Mouse (Mus musculus) embryonic fibroblast, embryonic 13.5 days (primary cell): Measurements from ENCODE around the gene Atg13. TPM values are rescaled to one million over a fixed set of nuclear protein-coding genes. Genes with fewer than 3 reads are reported as not detected.

Experiments used
- H3K27ac ChIP-seq: 2 replicates; pipeline ENCODE4 v1.5.1; 2012; ENCODE audit warnings: low read length, control low read depth, inconsistent platforms; ENCODE audit not compliant: insufficient read depth
- H3K4me1 ChIP-seq: 2 replicates; pipeline ENCODE4 v1.6.1; 2011; ENCODE audit warnings: low read length; ENCODE audit not compliant: control insufficient read depth, insufficient read depth
- H3K4me3 ChIP-seq: 2 replicates; pipeline ENCODE4 v1.5.1; 2011; ENCODE audit warnings: mild to moderate bottlenecking, control low read depth, low read length; ENCODE audit not compliant: insufficient read depth
- CTCF ChIP-seq: IDR thresholded peaks from 2 replicates; pipeline ENCODE4 v1.5.1; 2011; ENCODE audit warnings: mild to moderate bottlenecking, control low read depth, low read length, moderate library complexity, borderline replicate concordance; ENCODE audit not compliant: insufficient read depth
- POLR2A ChIP-seq: IDR thresholded peaks from 2 replicates; pipeline ENCODE4 v1.6.1; 2011; ENCODE audit warnings: low read depth, mild to moderate bottlenecking, control low read depth, low read length, moderate library complexity
- polyA plus RNA-seq: library from polyadenylated mRNA; stranded (reverse); fragments of >200 nt; gene quantifications from 2 replicates; pipeline ENCODE4 v1.2.4, GENCODE M21; 2011; ENCODE audit warnings: low read depth; ENCODE audit not compliant: missing spikeins, insufficient read length

Atg13 gene
- polyA plus RNA-seq, 1 experiment = 19.8 TPM

GRCm38 (mm10) chr2:91724716-91725115, 14.3 kb upstream of the Atg13 start:
- no peak for TF ChIP-seq POLR2A
- no peak for TF ChIP-seq CTCF
- Histone ChIP-seq H3K27ac (no peak overlapping the region), H3K4me3 (no peak overlapping the region), H3K4me1 (no peaks in the 10 kb centered on the region)

- Histone ChIP-seq H3K4me1 (no peaks in the 10 kb centered on the region), H3K27ac (no peak overlapping the region), H3K4me3 (no peak overlapping the region)
- TF ChIP-seq CTCF (no peak), POLR2A (no peak)
Observed at GRCm38 (mm10) chr2:91723951-91724350, 13.6 kb upstream of the Atg13 start.

- Histone ChIP-seq H3K4me3 (no peak overlapping the region), H3K27ac (no peak overlapping the region), H3K4me1 (no peaks in the 10 kb centered on the region)
- TF ChIP-seq CTCF (no peak), POLR2A (no peak)
Observed at GRCm38 (mm10) chr2:91723382-91723781, 13.0 kb upstream of the Atg13 start.

- H3K4me1 ChIP-seq = no peaks in the 10 kb centered on the region
- no peak overlapping the region for H3K4me3 ChIP-seq
- no peak overlapping the region for H3K27ac ChIP-seq
- TF ChIP-seq POLR2A = no peak
Observed at GRCm38 (mm10) chr2:91718276-91718675, 7.9 kb upstream of the Atg13 start.

- TF ChIP-seq POLR2A (no peak), CTCF (no peak)
- no peaks in the 10 kb centered on the region for H3K4me1 ChIP-seq
- H3K27ac ChIP-seq = no peak overlapping the region
- H3K4me3 ChIP-seq = no peak overlapping the region
Observed at GRCm38 (mm10) chr2:91714921-91715320, 4.5 kb upstream of the Atg13 start.

GRCm38 (mm10) chr2:91711256-91711925, 1.0 kb upstream of the Atg13 start:
- no peak for TF ChIP-seq POLR2A
- TF ChIP-seq CTCF = no peak
- Histone ChIP-seq H3K4me1 (0 out of 2 replicates have a peak, but pooled peaks cover 3% of the 10 kb centered on the region), H3K4me3 (peak overlapping the region; percentile 86), H3K27ac (peak overlapping the region; percentile 63)

- TF ChIP-seq CTCF (no peak), POLR2A (no peak)
- 0 out of 2 replicates have a peak, but pooled peaks cover 3% of the 10 kb centered on the region for H3K4me1 ChIP-seq
Observed at GRCm38 (mm10) chr2:91708361-91708760, 2.0 kb downstream of the Atg13 start.

GRCm38 (mm10) chr2:91706456-91706855, 3.9 kb downstream of the Atg13 start:
- H3K4me1 ChIP-seq = 0 out of 2 replicates have a peak, but pooled peaks cover 3% of the 10 kb centered on the region
- H3K27ac ChIP-seq = no peak overlapping the region
- TF ChIP-seq CTCF (no peak), POLR2A (no peak)
- H3K4me3 ChIP-seq = no peak overlapping the region

More at GRCm38 (mm10) chr2:91708361-91708760, 2.0 kb downstream of the Atg13 start:
- H3K4me3 ChIP-seq = no peak overlapping the region
- no peak overlapping the region for H3K27ac ChIP-seq

- 0 out of 2 replicates have a peak, but pooled peaks cover 3% of the 10 kb centered on the region for H3K4me1 ChIP-seq
- H3K4me3 ChIP-seq = no peak overlapping the region
- H3K27ac ChIP-seq = no peak overlapping the region
- TF ChIP-seq CTCF = no peak
- TF ChIP-seq POLR2A = no peak
Observed at GRCm38 (mm10) chr2:91705736-91706135, 4.6 kb downstream of the Atg13 start.

GRCm38 (mm10) chr2:91701366-91701765, 9.0 kb downstream of the Atg13 start:
- TF ChIP-seq CTCF (no peak), POLR2A (no peak)
- no peak overlapping the region for H3K4me3 ChIP-seq
- H3K4me1 ChIP-seq = no peaks in the 10 kb centered on the region
- no peak overlapping the region for H3K27ac ChIP-seq
